Mouse (Mus musculus) thymus, adult 2 months (tissue): Measurements from ENCODE around the gene 9230112D13Rik. TPM values are rescaled to one million over a fixed set of nuclear protein-coding genes. Genes with fewer than 3 reads are reported as not detected.

ENCODE experiments used
- DNase-seq: peaks from one replicate; pipeline ENCODE4 v3.0.0; 2021
- H3K27ac ChIP-seq: fragments of 200-500 bp; 2 replicates; pipeline ENCODE4 v1.5.1; 2012; ENCODE audit warnings: low read length, control low read depth; ENCODE audit not compliant: control insufficient read depth, insufficient read depth
- H3K27me3 ChIP-seq: fragments of 200-500 bp; 2 replicates; pipeline ENCODE4 v1.6.1; 2012; ENCODE audit warnings: mild to moderate bottlenecking, low read length, moderate library complexity, mixed read lengths; ENCODE audit not compliant: control insufficient read depth, insufficient read depth
- H3K36me3 ChIP-seq: fragments of 200-500 bp; 2 replicates; pipeline ENCODE4 v1.6.1; 2012; ENCODE audit warnings: mild to moderate bottlenecking, low read length, moderate library complexity; ENCODE audit not compliant: control insufficient read depth, insufficient read depth
- H3K4me1 ChIP-seq: fragments of 200-500 bp; replicated peaks from 2 replicates; pipeline ENCODE4 v1.6.1; 2012; ENCODE audit warnings: low read length; ENCODE audit not compliant: control insufficient read depth, insufficient read depth
- H3K4me3 ChIP-seq: fragments of 200-500 bp; 2 replicates; pipeline ENCODE4 v1.5.1; 2012; ENCODE audit warnings: mild to moderate bottlenecking, low read length, control low read depth, moderate library complexity; ENCODE audit not compliant: control insufficient read depth, insufficient read depth
- CTCF ChIP-seq: fragments of 200-500 bp; IDR thresholded peaks from 2 replicates; pipeline ENCODE4 v1.5.1; 2012; ENCODE audit warnings: mild to moderate bottlenecking, control low read depth, low read length, moderate library complexity, borderline replicate concordance; ENCODE audit not compliant: control insufficient read depth, poor library complexity, insufficient read depth; ENCODE audit errors: extremely low read depth
- POLR2A ChIP-seq: fragments of 200-500 bp; IDR thresholded peaks from 2 replicates; pipeline ENCODE4 v1.6.1; 2012; ENCODE audit warnings: mild to moderate bottlenecking, low read length, control low read depth, moderate library complexity; ENCODE audit not compliant: control insufficient read depth, poor library complexity, insufficient read depth; ENCODE audit errors: extremely low read depth
- WGBS: fragments of 180-500 bp; shearing (Covaris S2); methylation state at CpG from one replicate; pipeline ENCODE4 v1.1.7; 2018; 5-methylcytosine and 5-hydroxymethylcytosine counted together
- polyA plus RNA-seq: library from polyadenylated mRNA; depleted of rRNA; stranded (reverse); fragments of >200 nt; gene quantifications from 2 replicates; pipeline ENCODE4 v1.2.3, GENCODE M21; 2012

The 9230112D13Rik gene
- polyA plus RNA-seq, 1 experiment, result not detected

DNA sequence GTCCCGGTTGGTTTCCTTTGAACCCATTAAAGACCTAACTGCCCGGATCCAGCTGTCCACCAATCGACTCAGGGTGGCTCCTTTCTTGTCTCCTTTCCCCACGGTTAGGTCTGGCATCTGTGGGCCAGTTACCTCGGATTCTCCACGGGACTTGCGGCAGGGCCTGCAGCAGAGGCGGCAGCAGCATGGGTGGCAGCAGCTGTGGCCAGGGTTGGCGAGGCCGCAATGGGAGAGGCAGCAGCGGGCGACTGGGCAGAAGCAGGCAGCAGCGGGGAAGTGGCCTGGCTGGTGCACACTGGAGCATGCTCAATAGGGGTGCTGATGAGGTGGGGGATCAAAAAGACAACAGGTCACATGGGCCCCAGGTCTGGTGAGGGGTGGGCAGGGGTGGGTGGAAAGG, 32.6 kb upstream of the 9230112D13Rik start:
- H3K36me3 ChIP-seq, result no peaks in the 10 kb centered on the region
- no peak for DNase-seq
- H3K27me3 ChIP-seq, result no peaks in the 10 kb centered on the region

GRCm38 (mm10) chr14:34554047-34554446, 31.4 kb upstream of the 9230112D13Rik start:
- H3K36me3 ChIP-seq, result no peaks in the 10 kb centered on the region
- no peak for TF ChIP-seq CTCF
- TF ChIP-seq POLR2A, result no peak
- H3K27ac ChIP-seq, result no peak overlapping the region
- H3K4me3 ChIP-seq, result no peak overlapping the region
- WGBS, result 70% methylated on average over 3 of the region's 3 CpGs
- no peaks in the 10 kb centered on the region for H3K27me3 ChIP-seq
- no peak for DNase-seq
- 0 out of 2 replicates have a peak, but pooled peaks cover 2% of the 10 kb centered on the region for H3K4me1 ChIP-seq

More for the DNA sequence above, 32.6 kb upstream of the 9230112D13Rik start:
- TF ChIP-seq CTCF (no peak), POLR2A (no peak)
- no peaks in the 10 kb centered on the region for H3K4me1 ChIP-seq
- WGBS, result 85% methylated on average over 13 of the region's 13 CpGs
- no peak overlapping the region for H3K4me3 ChIP-seq
- H3K27ac ChIP-seq, result no peak overlapping the region

- WGBS, result 83% methylated on average over 6 of the region's 6 CpGs
- no peak overlapping the region for H3K27ac ChIP-seq
Observed at GRCm38 (mm10) chr14:34553470-34553869, 30.9 kb upstream of the 9230112D13Rik start.

DNA sequence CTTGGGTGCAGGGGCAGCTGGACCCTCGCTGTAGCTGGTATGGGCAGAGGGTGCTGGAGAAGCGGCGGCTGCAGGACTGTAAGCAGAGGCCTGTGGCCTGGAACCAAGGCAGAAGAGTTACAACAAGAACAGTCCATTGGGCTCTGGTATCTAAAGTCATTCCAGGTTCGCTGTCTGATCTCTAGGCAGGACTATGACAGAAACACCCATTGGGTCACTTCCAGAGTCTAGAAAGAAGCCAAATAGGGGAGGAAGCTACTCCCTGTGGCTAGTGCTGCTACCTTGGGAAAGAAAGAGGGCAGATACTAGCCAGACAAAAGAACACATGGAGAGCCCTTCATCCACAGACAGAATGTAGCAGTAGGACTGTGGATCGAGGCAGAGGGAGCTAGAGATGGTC, 29.6 kb upstream of the 9230112D13Rik start:
- WGBS, result 85% methylated on average over 5 of the region's 5 CpGs
- no peaks in the 10 kb centered on the region for H3K36me3 ChIP-seq
- no peak overlapping the region for H3K27ac ChIP-seq
- TF ChIP-seq CTCF, result no peak
- H3K27me3 ChIP-seq, result no peaks in the 10 kb centered on the region; the same call in 1 of the 2 replicates
- no peak for DNase-seq
- no peak overlapping the region for H3K4me3 ChIP-seq
- peaks cover 9% of the 10 kb centered on the region; the same call in 1 of the 2 replicates for H3K4me1 ChIP-seq

More at GRCm38 (mm10) chr14:34553470-34553869, 30.9 kb upstream of the 9230112D13Rik start:
- H3K27me3 ChIP-seq, result no peaks in the 10 kb centered on the region; the same call in 1 of the 2 replicates
- DNase-seq, result no peak
- TF ChIP-seq CTCF, result no peak
- peaks cover 8% of the 10 kb centered on the region; the same call in 1 of the 2 replicates for H3K4me1 ChIP-seq
- H3K36me3 ChIP-seq, result no peaks in the 10 kb centered on the region
- H3K4me3 ChIP-seq, result no peak overlapping the region

DNA sequence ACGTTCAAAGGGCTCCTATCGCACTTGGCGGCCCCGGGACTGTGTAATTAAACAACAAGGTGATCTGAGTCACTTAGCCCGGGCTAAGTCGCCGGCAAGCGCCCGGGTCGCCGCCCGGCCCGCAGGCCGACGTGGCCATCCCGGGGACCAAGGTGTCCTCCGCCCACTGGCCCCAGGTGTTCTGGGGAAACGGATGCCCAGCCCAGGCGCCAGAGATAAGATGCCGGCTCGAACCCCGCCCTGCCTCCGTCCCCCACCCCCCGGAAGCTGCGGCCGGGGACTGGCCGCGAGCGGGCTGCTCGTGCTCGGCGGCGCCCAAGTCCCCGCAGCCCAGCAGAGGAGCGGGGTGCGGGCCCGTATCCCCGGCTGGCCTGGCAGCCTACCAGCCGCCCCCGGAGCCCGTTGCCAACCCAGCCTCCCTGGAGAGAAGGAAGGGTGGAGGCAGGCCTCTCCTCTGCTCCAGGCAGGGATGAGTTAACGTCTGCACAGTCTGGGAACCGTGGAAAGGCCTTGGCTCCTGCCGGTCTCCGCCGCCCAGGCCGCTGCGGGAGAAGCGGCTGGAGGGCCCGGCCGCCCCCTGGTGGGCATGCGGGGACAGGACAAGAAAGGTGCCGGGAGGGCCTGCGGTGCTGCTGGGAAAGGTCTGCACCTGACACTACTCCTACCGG, 26.5 kb upstream of the 9230112D13Rik start:
- H3K36me3 ChIP-seq, result no peaks in the 10 kb centered on the region
- DNase-seq, result peak; percentile 72
- no peak overlapping the region for H3K27ac ChIP-seq
- TF ChIP-seq POLR2A, result no peak
- TF ChIP-seq CTCF, result peak; percentile 92
- H3K27me3 ChIP-seq, result no peaks in the 10 kb centered on the region; the same call in 1 of the 2 replicates
- peaks cover 9% of the 10 kb centered on the region; the same call in 1 of the 2 replicates for H3K4me1 ChIP-seq
- peak overlapping the region; percentile 27 for H3K4me3 ChIP-seq
- whole genome bisulfite sequencing, result 1% methylated on average over 54 of the region's 55 CpGs

DNA sequence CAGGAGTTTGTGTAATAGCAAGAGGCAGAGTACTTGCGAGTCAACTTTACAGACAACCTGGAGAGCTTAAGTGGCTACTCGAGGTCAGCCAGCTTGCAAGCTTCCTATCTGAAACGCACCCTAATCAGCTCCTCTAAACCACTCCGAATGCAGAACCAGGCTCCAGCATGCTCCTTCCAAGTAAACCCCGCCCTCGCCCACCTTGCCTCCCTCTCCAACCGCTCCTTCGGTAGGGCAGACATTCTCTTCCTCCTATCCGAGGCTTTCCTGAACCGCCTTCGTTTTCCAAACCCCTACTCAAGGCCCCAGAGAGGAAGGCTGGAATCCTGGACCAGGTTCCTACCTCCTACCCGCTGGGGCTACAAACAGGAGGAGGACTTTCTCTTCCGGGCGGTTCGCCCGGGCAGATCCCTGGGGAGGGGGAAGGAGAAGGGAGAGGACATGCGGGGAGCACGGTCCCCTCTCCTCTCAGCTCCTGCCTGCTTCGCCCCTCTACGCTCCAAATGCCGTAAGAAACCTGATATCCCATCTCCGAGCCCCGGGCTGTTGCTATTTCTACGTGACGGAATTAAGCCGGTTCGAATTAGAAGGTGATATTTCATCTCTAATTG, 25.9 kb upstream of the 9230112D13Rik start:
- 4% methylated on average over 27 of the region's 27 CpGs for WGBS
- DNase-seq, result no peak
- TF ChIP-seq CTCF, result no peak
- no peak for TF ChIP-seq POLR2A
- Histone ChIP-seq H3K36me3 (no peaks in the 10 kb centered on the region), H3K4me1 (peaks cover 9% of the 10 kb centered on the region; the same call in 1 of the 2 replicates), H3K27me3 (no peaks in the 10 kb centered on the region; the same call in 1 of the 2 replicates), H3K27ac (no peak overlapping the region), H3K4me3 (peak overlapping the region; percentile 27)
